Mouse (Mus musculus): Measurements from ENCODE around the gene Ncs1. TPM values are rescaled to one million over a fixed set of nuclear protein-coding genes. Genes with fewer than 3 reads are reported as not detected.

Gene Ncs1
- total and polyA plus RNA-seq, 2 experiments, result 0.09 to 0.11 TPM

DNA sequence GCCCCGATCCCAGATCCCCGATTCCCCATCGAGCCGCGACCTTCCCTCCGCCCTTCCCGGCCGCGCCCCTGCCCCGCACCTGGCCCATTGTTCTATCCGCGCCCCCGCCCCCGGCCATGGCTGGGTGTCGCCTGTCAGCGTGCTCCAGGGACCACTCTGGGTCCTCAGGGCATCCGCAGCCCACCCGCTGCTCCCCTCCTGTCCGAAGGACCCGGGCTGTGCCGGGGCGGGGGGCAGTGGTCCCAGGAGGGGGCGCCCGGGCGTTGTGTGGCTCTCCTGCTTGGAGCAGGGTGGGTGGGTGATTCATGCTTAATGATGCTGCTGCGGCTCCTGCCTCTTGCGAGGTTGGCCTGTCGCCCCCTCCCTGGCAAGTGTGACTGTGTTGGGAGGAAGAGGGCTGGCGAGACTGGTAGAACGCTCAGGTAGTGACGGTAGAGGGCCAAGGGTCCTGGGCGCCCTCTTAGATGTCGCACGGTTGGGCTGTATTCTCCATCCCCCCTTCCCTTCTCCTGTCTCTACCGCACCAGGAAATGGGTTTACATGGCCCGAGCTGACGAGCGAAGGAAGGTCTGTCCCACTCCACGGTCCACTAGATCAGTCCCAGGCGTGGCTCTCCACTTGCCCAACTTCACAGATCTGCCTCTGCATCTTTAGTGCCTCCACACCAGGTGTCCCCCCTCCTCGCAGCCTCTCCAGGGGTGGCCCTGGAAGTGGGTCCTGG, 788 bp downstream of the Ncs1 start:
- Histone ChIP-seq H3K4me3 (ENCODE audit: insufficient read depth, low read depth, low read length) (peak overlapping the region; percentile 27; the same call in 1 of the 2 replicates), H3K36me3 (ENCODE audit: control insufficient read depth, insufficient read depth, low read length) (no peaks in the 10 kb centered on the region), H3K79me2 (ENCODE audit: control insufficient read depth, insufficient read depth, low read length) (no peaks in the 10 kb centered on the region), H3K4me1 (ENCODE audit: control insufficient read depth, insufficient read depth, low read length) (no peaks in the 10 kb centered on the region), H3K9ac (ENCODE audit: low read depth, low read length) (peak overlapping the region; percentile 54), H3K27ac (replicated peaks; ENCODE audit: insufficient read depth, low read depth, low read length) (no peak overlapping the region), H3K27me3 (ENCODE audit: control insufficient read depth, insufficient read depth, low read length) (peaks cover 15% of the 10 kb centered on the region)
- WGBS, result 13% methylated on average over 36 of the region's 41 CpGs
- no peak for TF ChIP-seq CTCF (IDR thresholded peaks at IDR 0.05; ENCODE audit: low read depth, low read length)
- no peak for TF ChIP-seq POLR2A (IDR thresholded peaks at IDR 0.05; ENCODE audit: extremely low read depth, insufficient read depth, low read length)
- no peak for DNase-seq (ENCODE audit: extremely low read depth, low read depth, low spot score)

DNA sequence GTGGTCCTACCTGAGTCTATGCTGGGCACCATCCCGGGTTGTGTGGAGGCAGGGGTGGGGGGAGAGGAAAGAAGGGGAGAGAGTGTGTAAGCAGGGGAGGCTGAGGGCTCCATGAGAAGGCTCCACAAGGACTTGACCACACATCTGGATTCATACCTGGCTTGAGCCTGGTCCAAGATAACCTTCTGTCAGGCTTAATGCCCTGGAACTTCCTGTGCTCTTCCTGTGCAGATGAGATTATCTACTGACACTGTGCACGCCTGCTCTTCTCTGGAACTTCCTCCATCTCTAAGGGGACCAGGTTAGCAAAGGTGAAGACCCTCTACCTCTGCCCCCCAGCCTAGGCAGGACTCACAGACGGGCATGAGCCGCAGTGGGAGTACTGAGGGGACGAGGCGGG, 3.2 kb downstream of the Ncs1 start:
- H3K36me3 ChIP-seq (ENCODE audit: control insufficient read depth, insufficient read depth, low read length), result no peaks in the 10 kb centered on the region
- DNase-seq (ENCODE audit: extremely low read depth, low read depth, low spot score), result no peak
- peaks cover 15% of the 10 kb centered on the region for H3K27me3 ChIP-seq (ENCODE audit: control insufficient read depth, insufficient read depth, low read length)
- H3K4me1 ChIP-seq (ENCODE audit: control insufficient read depth, insufficient read depth, low read length), result no peaks in the 10 kb centered on the region
- H3K79me2 ChIP-seq (ENCODE audit: control insufficient read depth, insufficient read depth, low read length), result no peaks in the 10 kb centered on the region
- no peak for TF ChIP-seq POLR2A (IDR thresholded peaks at IDR 0.05; ENCODE audit: extremely low read depth, insufficient read depth, low read length)
- no peak for TF ChIP-seq CTCF (IDR thresholded peaks at IDR 0.05; ENCODE audit: low read depth, low read length)
- WGBS, result 85% methylated on average over 6 of the region's 6 CpGs
- H3K27ac ChIP-seq (replicated peaks; ENCODE audit: insufficient read depth, low read depth, low read length), result no peak overlapping the region
- no peak overlapping the region for H3K4me3 ChIP-seq (ENCODE audit: insufficient read depth, low read depth, low read length)
- H3K9ac ChIP-seq (ENCODE audit: low read depth, low read length), result no peak overlapping the region

DNA sequence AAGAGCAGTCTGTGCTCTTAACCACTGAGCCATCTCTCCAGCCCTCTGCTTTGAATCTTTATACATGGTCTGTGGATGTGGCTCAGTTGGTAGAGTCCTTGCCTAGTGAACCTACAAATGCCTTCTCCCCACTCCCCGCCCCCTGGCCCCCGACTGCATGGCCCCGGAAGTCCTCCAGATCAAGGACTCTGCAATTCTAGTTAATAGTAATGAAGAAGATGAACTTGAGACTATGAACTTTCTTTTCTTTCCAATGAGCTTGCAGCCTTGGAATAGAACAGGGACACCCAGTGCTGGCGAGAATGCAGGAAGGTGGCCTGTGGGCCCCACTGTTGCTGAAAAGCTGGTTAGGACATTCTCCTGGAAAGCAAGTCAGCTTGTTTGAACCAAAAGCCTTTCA, 6.5 kb downstream of the Ncs1 start:
- DNase-seq (ENCODE audit: extremely low read depth, low read depth, low spot score), result no peak
- no peak overlapping the region for H3K9ac ChIP-seq (ENCODE audit: low read depth, low read length)
- WGBS, result 90% methylated on average over 4 of the region's 4 CpGs

DNA sequence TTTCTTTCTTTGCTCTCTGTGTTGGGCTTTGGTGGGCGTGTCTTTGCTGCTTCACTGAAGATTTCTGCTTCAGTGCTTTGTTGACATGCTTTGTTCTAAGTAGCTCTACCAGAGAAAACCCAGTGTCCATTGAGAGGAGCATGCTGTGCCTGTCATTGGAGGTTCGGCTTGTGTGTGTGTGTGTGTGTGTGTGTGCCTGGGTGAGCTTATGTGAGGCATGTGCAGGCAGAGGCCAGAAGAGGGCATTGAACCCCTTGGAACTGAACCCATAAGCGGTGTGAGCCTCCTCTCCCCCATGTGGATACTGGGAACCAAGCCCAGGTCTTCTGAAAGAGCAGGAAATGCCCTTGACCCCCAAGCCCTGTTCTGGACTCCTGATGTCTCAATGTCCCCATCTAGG, 7.8 kb downstream of the Ncs1 start:
- no peak for TF ChIP-seq CTCF (IDR thresholded peaks at IDR 0.05; ENCODE audit: low read depth, low read length)
- no peak for TF ChIP-seq POLR2A (IDR thresholded peaks at IDR 0.05; ENCODE audit: extremely low read depth, insufficient read depth, low read length)
- peak; percentile 45 for DNase-seq (ENCODE audit: extremely low read depth, low read depth, low spot score)
- Histone ChIP-seq H3K36me3 (ENCODE audit: control insufficient read depth, insufficient read depth, low read length) (no peaks in the 10 kb centered on the region), H3K27ac (replicated peaks; ENCODE audit: insufficient read depth, low read depth, low read length) (no peak overlapping the region), H3K9ac (ENCODE audit: low read depth, low read length) (no peak overlapping the region), H3K4me3 (ENCODE audit: insufficient read depth, low read depth, low read length) (no peak overlapping the region), H3K4me1 (ENCODE audit: control insufficient read depth, insufficient read depth, low read length) (0 out of 2 replicates have a peak, but pooled peaks cover under 1% of the 10 kb centered on the region), H3K27me3 (ENCODE audit: control insufficient read depth, insufficient read depth, low read length) (no peaks in the 10 kb centered on the region), H3K79me2 (ENCODE audit: control insufficient read depth, insufficient read depth, low read length) (no peaks in the 10 kb centered on the region)
- 71% methylated on average over 3 of the region's 3 CpGs for WGBS

More for the DNA sequence above, 6.5 kb downstream of the Ncs1 start:
- TF ChIP-seq POLR2A (IDR thresholded peaks at IDR 0.05; ENCODE audit: extremely low read depth, insufficient read depth, low read length) (no peak), CTCF (IDR thresholded peaks at IDR 0.05; ENCODE audit: low read depth, low read length) (no peak)
- Histone ChIP-seq H3K27ac (replicated peaks; ENCODE audit: insufficient read depth, low read depth, low read length) (no peak overlapping the region), H3K4me3 (ENCODE audit: insufficient read depth, low read depth, low read length) (no peak overlapping the region), H3K36me3 (ENCODE audit: control insufficient read depth, insufficient read depth, low read length) (no peaks in the 10 kb centered on the region), H3K27me3 (ENCODE audit: control insufficient read depth, insufficient read depth, low read length) (no peaks in the 10 kb centered on the region), H3K4me1 (ENCODE audit: control insufficient read depth, insufficient read depth, low read length) (no peaks in the 10 kb centered on the region), H3K79me2 (ENCODE audit: control insufficient read depth, insufficient read depth, low read length) (no peaks in the 10 kb centered on the region)

DNA sequence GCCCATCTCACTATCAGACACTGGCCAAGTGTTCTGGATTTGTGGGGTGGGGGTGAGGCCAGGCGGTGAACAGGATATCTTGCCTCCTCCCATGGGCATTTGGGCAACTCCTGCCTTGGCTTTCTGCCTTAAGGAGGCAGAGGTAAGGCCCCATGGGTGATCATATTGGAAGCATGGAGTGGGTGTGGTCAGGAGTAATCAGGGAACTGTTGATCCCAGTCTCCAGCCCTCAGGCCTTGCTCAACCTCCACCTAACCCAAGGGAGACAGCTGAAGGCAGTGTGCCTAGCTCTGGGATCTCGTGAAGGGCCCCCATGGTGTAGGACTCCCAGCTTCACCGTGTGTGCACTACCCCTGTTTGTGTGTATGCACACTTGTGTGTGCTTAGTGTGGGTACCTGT, 9.2 kb downstream of the Ncs1 start:
- Histone ChIP-seq H3K9ac (ENCODE audit: low read depth, low read length) (no peak overlapping the region), H3K79me2 (ENCODE audit: control insufficient read depth, insufficient read depth, low read length) (no peaks in the 10 kb centered on the region), H3K36me3 (ENCODE audit: control insufficient read depth, insufficient read depth, low read length) (no peaks in the 10 kb centered on the region), H3K4me1 (ENCODE audit: control insufficient read depth, insufficient read depth, low read length) (peaks cover 5% of the 10 kb centered on the region; the same call in 1 of the 2 replicates), H3K4me3 (ENCODE audit: insufficient read depth, low read depth, low read length) (no peak overlapping the region), H3K27me3 (ENCODE audit: control insufficient read depth, insufficient read depth, low read length) (no peaks in the 10 kb centered on the region), H3K27ac (replicated peaks; ENCODE audit: insufficient read depth, low read depth, low read length) (no peak overlapping the region)
- 96% methylated on average over 3 of the region's 3 CpGs for WGBS
- TF ChIP-seq POLR2A (IDR thresholded peaks at IDR 0.05; ENCODE audit: extremely low read depth, insufficient read depth, low read length) (no peak), CTCF (IDR thresholded peaks at IDR 0.05; ENCODE audit: low read depth, low read length) (no peak)
- no peak for DNase-seq (ENCODE audit: extremely low read depth, low read depth, low spot score)

Data from liver, adult 2 months (tissue).